Mouse (Mus musculus): ENCODE results near the gene Pnpla6. TPM values are rescaled to one million over a fixed set of nuclear protein-coding genes. Genes with fewer than 3 reads are reported as not detected.
A peak's percentile ranks its signal among the peaks of the same experiment; 100 is the strongest.

Gene Pnpla6
- polyA plus RNA-seq, 1 experiment from 2014 or later: 16.0 TPM

DNA sequence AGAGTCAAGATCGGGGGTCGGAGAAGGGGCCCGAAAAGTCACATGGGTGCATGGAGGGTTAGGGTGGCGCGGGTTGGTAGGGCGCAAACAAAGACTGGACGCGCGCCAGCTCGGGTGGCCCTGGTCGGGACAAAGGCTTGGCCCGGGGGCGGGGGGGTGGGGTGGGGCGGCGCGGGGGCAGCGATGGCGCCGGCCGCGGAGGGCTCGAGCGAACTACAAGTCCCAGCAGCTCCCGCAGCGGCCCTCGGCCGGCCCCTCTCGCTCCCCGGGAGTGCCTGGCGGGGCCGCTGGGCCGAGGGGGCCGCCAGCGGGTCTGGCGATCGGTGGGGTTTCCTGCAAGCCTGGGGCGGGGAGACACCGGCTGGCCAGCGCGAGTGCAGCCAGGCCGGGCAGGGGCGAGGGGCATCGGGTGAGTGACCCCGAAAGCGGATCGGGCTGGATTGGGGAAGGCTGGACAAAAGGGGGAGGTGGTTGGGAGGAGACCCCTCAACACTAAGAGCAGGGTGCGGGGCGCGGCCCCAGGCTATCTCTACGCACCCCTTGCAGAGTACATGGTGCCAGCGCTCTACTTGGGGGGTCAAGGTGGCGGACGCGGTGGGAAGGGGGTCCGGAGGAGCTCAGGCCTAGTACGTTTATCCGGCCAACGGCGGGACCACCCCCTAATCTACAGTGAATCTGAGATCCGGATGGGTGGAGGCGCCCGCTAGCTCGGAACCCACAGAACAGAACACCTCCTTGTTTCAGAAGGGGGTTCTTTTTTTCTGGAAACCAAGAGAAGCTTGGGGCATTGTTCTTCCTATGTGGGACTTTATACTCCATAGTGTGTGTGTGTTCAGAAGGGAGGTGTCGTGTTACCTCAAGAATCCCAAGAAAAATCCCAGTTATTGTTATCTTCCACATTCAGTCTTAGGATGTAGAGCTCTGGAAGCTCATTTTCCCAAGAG, 22.0 kb upstream of the Pnpla6 start, which contains the start of gene Zfp358:
Gene Zfp358, plus strand, starts transcription at position 238 of the 944 bp plus-strand sequence.
- H3K4me1 ChIP-seq (replicated peaks; ENCODE audit: control insufficient read depth, insufficient read depth): no peaks in the 10 kb centered on the region
- ATAC-seq (ENCODE audit: low FRiP score, low TSS enrichment) (peak; percentile 91), DNase-seq (ENCODE audit: low spot score) (peak; percentile 83)
- H3K9ac ChIP-seq (ENCODE audit: low read length): peak within 1 kb of the TSS; percentile 97
- peaks cover 15% of the 10 kb centered on the region for H3K36me3 ChIP-seq (ENCODE audit: control insufficient read depth, insufficient read depth, low read length)
- peak within 1 kb of the TSS; percentile 91 for H3K4me3 ChIP-seq (ENCODE audit: low read depth, low read length)
- no peak for TF ChIP-seq EP300 (optimal IDR thresholded peaks at IDR 0.05)
- no peak for TF ChIP-seq CTCF (IDR thresholded peaks at IDR 0.05; ENCODE audit: low read depth)
- no peaks in the 10 kb centered on the region for H3K9me3 ChIP-seq (ENCODE audit: control insufficient read depth, low read length)
- peak within 1 kb of the TSS; percentile 85 for H3K27ac ChIP-seq (replicated peaks)
- H3K4me2 ChIP-seq (replicated peaks; ENCODE audit: low read depth): peak within 1 kb of the TSS; percentile 68
- H3K27me3 ChIP-seq (ENCODE audit: control insufficient read depth, insufficient read depth, low read length): no peaks in the 10 kb centered on the region
- WGBS: under 1% methylated on average over 47 of the region's 64 CpGs

DNA sequence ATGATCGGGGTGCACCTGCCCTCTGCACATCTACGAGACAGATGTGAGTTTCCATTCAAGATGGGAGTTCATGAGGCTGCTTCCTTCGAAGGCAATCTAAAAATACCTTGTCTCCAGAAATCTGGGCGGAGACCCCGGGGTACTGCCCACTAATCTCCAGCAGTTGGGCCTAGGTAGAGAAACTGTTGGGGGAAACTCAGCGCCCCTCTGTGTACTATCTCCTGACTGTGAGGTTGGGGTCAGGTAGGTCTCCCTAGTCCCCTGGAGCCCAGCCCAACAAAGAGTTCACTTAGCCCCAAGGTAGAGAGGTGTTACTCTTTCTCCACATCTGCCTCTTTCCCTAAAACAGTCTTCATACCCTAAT, 21.4 kb upstream of the Pnpla6 start:
- H3K36me3 ChIP-seq (ENCODE audit: control insufficient read depth, insufficient read depth, low read length): peaks cover 15% of the 10 kb centered on the region
- TF ChIP-seq CTCF (IDR thresholded peaks at IDR 0.05; ENCODE audit: low read depth) (no peak), EP300 (optimal IDR thresholded peaks at IDR 0.05) (no peak)
- DNase-seq (ENCODE audit: low spot score): no peak
- peak overlapping the region; percentile 97 for H3K9ac ChIP-seq (ENCODE audit: low read length)
- no peaks in the 10 kb centered on the region for H3K27me3 ChIP-seq (ENCODE audit: control insufficient read depth, insufficient read depth, low read length)
- no peaks in the 10 kb centered on the region for H3K9me3 ChIP-seq (ENCODE audit: control insufficient read depth, low read length)
- ATAC-seq (ENCODE audit: low FRiP score, low TSS enrichment): no peak
- peak overlapping the region; percentile 68 for H3K4me2 ChIP-seq (replicated peaks; ENCODE audit: low read depth)
- WGBS: 22% methylated on average over 6 of the region's 6 CpGs
- no peaks in the 10 kb centered on the region for H3K4me1 ChIP-seq (replicated peaks; ENCODE audit: control insufficient read depth, insufficient read depth)
- H3K27ac ChIP-seq (replicated peaks): peak overlapping the region; percentile 85
- H3K4me3 ChIP-seq (ENCODE audit: low read depth, low read length): peak overlapping the region; percentile 91

DNA sequence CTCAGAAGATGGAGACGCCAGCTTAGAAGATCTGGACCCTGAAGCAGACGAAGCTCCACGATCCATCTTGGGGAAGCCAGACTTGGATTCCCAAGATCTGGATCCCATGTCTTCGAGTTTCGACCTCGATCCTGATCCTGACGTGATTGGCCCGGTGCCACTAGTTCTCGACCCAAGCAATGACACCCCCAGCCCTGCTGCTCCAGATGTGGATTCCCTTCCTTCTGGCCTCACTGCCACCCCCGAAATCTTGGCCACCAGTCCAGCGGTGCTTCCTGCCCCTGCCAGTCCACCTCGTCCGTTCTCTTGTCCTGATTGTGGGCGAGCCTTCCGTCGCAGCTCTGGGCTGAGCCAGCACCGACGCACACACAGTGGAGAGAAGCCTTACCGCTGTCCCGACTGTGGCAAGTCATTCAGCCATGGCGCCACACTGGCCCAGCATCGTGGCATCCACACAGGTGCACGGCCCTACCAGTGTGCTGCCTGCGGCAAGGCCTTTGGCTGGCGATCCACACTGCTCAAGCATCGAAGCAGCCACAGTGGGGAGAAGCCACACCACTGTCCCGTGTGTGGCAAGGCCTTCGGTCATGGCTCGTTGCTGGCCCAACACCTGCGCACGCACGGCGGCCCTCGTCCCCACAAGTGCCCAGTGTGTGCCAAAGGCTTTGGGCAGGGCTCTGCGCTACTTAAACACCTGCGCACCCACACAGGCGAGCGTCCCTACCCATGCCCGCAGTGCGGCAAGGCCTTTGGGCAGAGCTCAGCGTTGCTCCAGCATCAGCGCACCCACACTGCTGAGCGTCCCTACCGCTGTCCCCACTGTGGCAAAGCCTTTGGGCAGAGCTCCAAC, 19.4 kb upstream of the Pnpla6 start:
- Histone ChIP-seq H3K9me3 (ENCODE audit: control insufficient read depth, low read length) (no peaks in the 10 kb centered on the region), H3K27me3 (ENCODE audit: control insufficient read depth, insufficient read depth, low read length) (no peaks in the 10 kb centered on the region), H3K4me2 (replicated peaks; ENCODE audit: low read depth) (no peak overlapping the region), H3K9ac (ENCODE audit: low read length) (no peak overlapping the region), H3K27ac (replicated peaks) (no peak overlapping the region), H3K36me3 (ENCODE audit: control insufficient read depth, insufficient read depth, low read length) (peaks cover 15% of the 10 kb centered on the region), H3K4me1 (replicated peaks; ENCODE audit: control insufficient read depth, insufficient read depth) (no peaks in the 10 kb centered on the region), H3K4me3 (ENCODE audit: low read depth, low read length) (no peak overlapping the region)
- TF ChIP-seq EP300 (optimal IDR thresholded peaks at IDR 0.05) (no peak), CTCF (IDR thresholded peaks at IDR 0.05; ENCODE audit: low read depth) (no peak)
- DNase-seq (ENCODE audit: low spot score): no peak
- ATAC-seq (ENCODE audit: low FRiP score, low TSS enrichment): no peak
- WGBS: 95% methylated on average over 44 of the region's 44 CpGs

DNA sequence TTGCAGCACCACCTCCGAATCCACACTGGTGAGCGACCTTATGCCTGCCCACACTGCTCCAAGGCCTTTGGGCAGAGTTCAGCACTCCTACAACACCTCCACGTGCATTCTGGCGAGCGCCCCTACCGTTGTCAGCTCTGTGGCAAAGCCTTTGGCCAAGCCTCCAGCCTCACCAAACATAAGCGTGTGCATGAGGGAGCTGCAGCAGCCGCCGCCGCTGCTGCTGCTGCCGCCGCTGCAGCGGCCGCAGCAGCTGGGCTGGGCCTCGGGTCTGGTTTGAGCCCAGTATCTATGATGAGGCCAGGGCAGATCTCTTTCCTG, 18.8 kb upstream of the Pnpla6 start:
- no peak for TF ChIP-seq CTCF (IDR thresholded peaks at IDR 0.05; ENCODE audit: low read depth)
- TF ChIP-seq EP300 (optimal IDR thresholded peaks at IDR 0.05): no peak
- H3K4me2 ChIP-seq (replicated peaks; ENCODE audit: low read depth): no peak overlapping the region
- no peaks in the 10 kb centered on the region for H3K9me3 ChIP-seq (ENCODE audit: control insufficient read depth, low read length)
- H3K27me3 ChIP-seq (ENCODE audit: control insufficient read depth, insufficient read depth, low read length): no peaks in the 10 kb centered on the region
- H3K4me3 ChIP-seq (ENCODE audit: low read depth, low read length): no peak overlapping the region
- DNase-seq (ENCODE audit: low spot score) (no peak), ATAC-seq (ENCODE audit: low FRiP score, low TSS enrichment) (no peak)
- no peak overlapping the region for H3K9ac ChIP-seq (ENCODE audit: low read length)
- H3K27ac ChIP-seq (replicated peaks): no peak overlapping the region
- H3K36me3 ChIP-seq (ENCODE audit: control insufficient read depth, insufficient read depth, low read length): peaks cover 15% of the 10 kb centered on the region
- 88% methylated on average over 14 of the region's 15 CpGs for WGBS
- 0 out of 2 replicates have a peak, but pooled peaks cover 5% of the 10 kb centered on the region for H3K4me1 ChIP-seq (replicated peaks; ENCODE audit: control insufficient read depth, insufficient read depth)

DNA sequence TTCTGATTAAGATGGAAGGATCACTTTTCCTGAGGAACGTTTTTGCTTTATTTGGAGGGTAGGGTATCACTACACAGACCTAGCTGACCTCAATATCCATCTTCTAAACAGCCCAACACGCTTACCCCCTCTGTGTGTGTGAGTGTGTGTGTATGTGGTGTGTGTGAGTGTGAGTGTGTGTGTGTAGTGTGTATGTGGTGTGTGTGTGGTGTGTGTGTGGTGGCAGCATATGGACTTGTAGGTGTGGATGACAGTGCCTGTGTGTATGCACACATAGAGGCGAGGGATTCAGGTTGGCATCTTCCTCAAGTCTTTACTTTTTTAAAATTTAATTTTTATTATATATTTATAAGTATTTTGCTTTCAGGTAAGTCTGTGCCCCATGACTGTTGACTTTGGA, 16.6 kb upstream of the Pnpla6 start:
- 0 out of 2 replicates have a peak, but pooled peaks cover 6% of the 10 kb centered on the region for H3K4me1 ChIP-seq (replicated peaks; ENCODE audit: control insufficient read depth, insufficient read depth)
- ATAC-seq (ENCODE audit: low FRiP score, low TSS enrichment): no peak
- WGBS: 76% methylated on average over 3 of the region's 3 CpGs

More for the DNA sequence above, 16.6 kb upstream of the Pnpla6 start:
- no peak overlapping the region for H3K9ac ChIP-seq (ENCODE audit: low read length)
- no peak for DNase-seq (ENCODE audit: low spot score)
- no peaks in the 10 kb centered on the region for H3K9me3 ChIP-seq (ENCODE audit: control insufficient read depth, low read length)
- no peak overlapping the region for H3K4me2 ChIP-seq (replicated peaks; ENCODE audit: low read depth)
- H3K36me3 ChIP-seq (ENCODE audit: control insufficient read depth, insufficient read depth, low read length): peaks cover 15% of the 10 kb centered on the region
- no peak overlapping the region for H3K27ac ChIP-seq (replicated peaks)
- H3K27me3 ChIP-seq (ENCODE audit: control insufficient read depth, insufficient read depth, low read length): no peaks in the 10 kb centered on the region
- no peak overlapping the region for H3K4me3 ChIP-seq (ENCODE audit: low read depth, low read length)
- TF ChIP-seq EP300 (optimal IDR thresholded peaks at IDR 0.05): no peak
- TF ChIP-seq CTCF (IDR thresholded peaks at IDR 0.05; ENCODE audit: low read depth): no peak
